Mouse (Mus musculus) liver, adult 2 months (tissue): ENCODE results near the gene Ppp2r1a. TPM values are rescaled to one million over a fixed set of nuclear protein-coding genes. Genes with fewer than 3 reads are reported as not detected.
A peak's percentile ranks its signal among the peaks of the same experiment; 100 is the strongest.

Experiments used
- DNase-seq: peaks from one replicate; pipeline ENCODE4 v3.0.0-alpha.2; 2011; ENCODE audit warnings: low read depth, low spot score; ENCODE audit errors: extremely low read depth
- H3K27ac ChIP-seq: fragments of 200-500 bp; replicated peaks from 2 replicates; pipeline ENCODE4 v1.5.1; 2012; ENCODE audit warnings: low read depth, mild to moderate bottlenecking, control low read depth, inconsistent platforms, low read length; ENCODE audit not compliant: insufficient read depth
- H3K27me3 ChIP-seq: fragments of 200-500 bp; 2 replicates; pipeline ENCODE4 v1.6.1; 2012; ENCODE audit warnings: mild to moderate bottlenecking, moderate library complexity, low read length, inconsistent platforms; ENCODE audit not compliant: control insufficient read depth, insufficient read depth
- H3K36me3 ChIP-seq: fragments of 200-500 bp; 2 replicates; pipeline ENCODE4 v1.6.1; 2012; ENCODE audit warnings: low read length, inconsistent platforms; ENCODE audit not compliant: control insufficient read depth, insufficient read depth
- H3K4me1 ChIP-seq: fragments of 200-500 bp; 2 replicates; pipeline ENCODE4 v1.6.1; 2011; ENCODE audit warnings: low read length; ENCODE audit not compliant: control insufficient read depth, insufficient read depth
- H3K4me3 ChIP-seq: fragments of 200-500 bp; 2 replicates; pipeline ENCODE4 v1.5.1; 2011; ENCODE audit warnings: low read depth, mild to moderate bottlenecking, control low read depth, low read length, moderate library complexity; ENCODE audit not compliant: insufficient read depth
- H3K79me2 ChIP-seq: fragments of 200-500 bp; 2 replicates; pipeline ENCODE4 v1.6.1; 2012; ENCODE audit warnings: inconsistent platforms, mild to moderate bottlenecking, low read length, moderate library complexity; ENCODE audit not compliant: control insufficient read depth, insufficient read depth
- H3K9ac ChIP-seq: fragments of 200-500 bp; 2 replicates; pipeline ENCODE4 v1.6.1; 2012; ENCODE audit warnings: low read depth, mild to moderate bottlenecking, control low read depth, inconsistent platforms, low read length
- CTCF ChIP-seq: fragments of 200-500 bp; IDR thresholded peaks from 2 replicates; pipeline ENCODE4 v1.5.1; 2011; ENCODE audit warnings: low read depth, low read length, control low read depth
- POLR2A ChIP-seq: fragments of 200-500 bp; IDR thresholded peaks from 2 replicates; pipeline ENCODE4 v1.6.1; 2011; ENCODE audit warnings: low read length, control low read depth; ENCODE audit not compliant: insufficient read depth; ENCODE audit errors: extremely low read depth
- WGBS: fragments of 180-500 bp; shearing (Covaris S2); methylation state at CpG from one replicate; pipeline ENCODE4 v1.1.7; 2018; 5-methylcytosine and 5-hydroxymethylcytosine counted together
- polyA plus RNA-seq: library from polyadenylated mRNA; depleted of rRNA; stranded (reverse); fragments of >200 nt; gene quantifications from 2 replicates; pipeline ENCODE4 v1.2.3, GENCODE M21; 2012
- total RNA-seq: library from RNA; depleted of rRNA; stranded (reverse); fragments of >200 nt; gene quantifications from 2 replicates; pipeline ENCODE4 v1.2.3, GENCODE M21; 2014

Ppp2r1a gene
- total and polyA plus RNA-seq, 2 experiments: 31.1 to 70.2 TPM

DNA sequence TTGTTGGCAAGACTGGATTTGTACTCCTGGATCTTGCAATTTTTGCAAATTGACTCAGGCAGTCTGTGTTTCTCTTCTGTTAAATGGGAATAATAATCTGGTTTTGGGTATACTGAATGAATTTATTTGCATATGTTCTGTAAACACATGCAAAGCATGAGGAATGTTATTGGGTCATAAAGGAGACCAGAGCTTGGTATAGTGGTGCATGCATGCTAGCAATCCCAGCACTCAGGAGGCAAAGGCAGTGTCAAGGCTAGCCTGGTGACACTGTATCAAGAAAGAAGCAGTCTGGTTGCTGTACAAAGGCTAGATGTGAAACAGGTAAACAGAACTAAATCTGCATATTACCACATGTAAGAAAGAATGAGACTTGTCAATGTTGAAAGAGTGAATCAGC, 1.5 kb downstream of the Ppp2r1a start:
- Histone ChIP-seq H3K36me3 (peaks cover 4% of the 10 kb centered on the region; the same call in 1 of the 2 replicates), H3K4me1 (peaks cover 7% of the 10 kb centered on the region), H3K27me3 (no peaks in the 10 kb centered on the region), H3K9ac (no peak overlapping the region), H3K4me3 (peak overlapping the region; percentile 18; the same call in 1 of the 2 replicates), H3K27ac (no peak overlapping the region), H3K79me2 (peaks cover 22% of the 10 kb centered on the region; the same call in 1 of the 2 replicates)
- TF ChIP-seq POLR2A (no peak), CTCF (no peak)
- DNase-seq: peak; percentile 32

- no peak for TF ChIP-seq CTCF
- no peak for TF ChIP-seq POLR2A
- Histone ChIP-seq H3K79me2 (no peaks in the 10 kb centered on the region), H3K27me3 (no peaks in the 10 kb centered on the region), H3K9ac (no peak overlapping the region), H3K36me3 (peaks cover 89% of the 10 kb centered on the region), H3K4me3 (no peak overlapping the region), H3K4me1 (no peaks in the 10 kb centered on the region), H3K27ac (no peak overlapping the region)
- 94% methylated on average over 5 of the region's 5 CpGs for WGBS
- DNase-seq: no peak
Observed at GRCm38 (mm10) chr17:20960386-20960785, 15.3 kb downstream of the Ppp2r1a start.

DNA sequence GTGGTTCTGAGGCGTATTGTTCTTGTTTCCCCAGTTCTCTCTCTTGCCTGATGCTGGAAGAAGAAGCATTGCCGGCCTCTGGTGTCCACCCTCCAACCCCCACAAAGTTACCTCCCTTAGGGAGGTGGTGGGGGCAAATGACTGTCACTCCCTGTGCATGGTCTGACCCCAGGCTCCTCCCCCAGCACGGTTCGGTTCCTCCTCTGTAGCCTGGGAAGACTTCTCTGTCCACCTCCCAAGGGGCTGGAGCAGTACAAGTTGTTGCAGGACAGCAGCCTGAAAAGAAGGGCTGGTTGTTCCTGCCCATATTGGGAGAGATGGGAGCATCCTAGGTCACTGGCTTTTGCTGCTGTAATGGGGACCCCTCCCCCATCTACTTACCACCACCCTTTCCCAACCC, 20.3 kb downstream of the Ppp2r1a start:
- H3K27me3 ChIP-seq: no peaks in the 10 kb centered on the region
- DNase-seq: no peak
- no peak overlapping the region for H3K27ac ChIP-seq
- WGBS: 89% methylated on average over 4 of the region's 4 CpGs
- no peaks in the 10 kb centered on the region for H3K4me1 ChIP-seq
- no peak overlapping the region for H3K9ac ChIP-seq
- TF ChIP-seq CTCF: no peak
- no peak overlapping the region for H3K4me3 ChIP-seq
- no peaks in the 10 kb centered on the region for H3K79me2 ChIP-seq
- peaks cover 69% of the 10 kb centered on the region for H3K36me3 ChIP-seq

- no peak for DNase-seq
- Histone ChIP-seq H3K27me3 (no peaks in the 10 kb centered on the region), H3K27ac (no peak overlapping the region), H3K9ac (no peak overlapping the region), H3K4me1 (no peaks in the 10 kb centered on the region), H3K4me3 (no peak overlapping the region), H3K79me2 (no peaks in the 10 kb centered on the region), H3K36me3 (peaks cover 56% of the 10 kb centered on the region)
- TF ChIP-seq POLR2A (no peak), CTCF (no peak)
Observed at GRCm38 (mm10) chr17:20966681-20967080, 21.6 kb downstream of the Ppp2r1a start.

DNA sequence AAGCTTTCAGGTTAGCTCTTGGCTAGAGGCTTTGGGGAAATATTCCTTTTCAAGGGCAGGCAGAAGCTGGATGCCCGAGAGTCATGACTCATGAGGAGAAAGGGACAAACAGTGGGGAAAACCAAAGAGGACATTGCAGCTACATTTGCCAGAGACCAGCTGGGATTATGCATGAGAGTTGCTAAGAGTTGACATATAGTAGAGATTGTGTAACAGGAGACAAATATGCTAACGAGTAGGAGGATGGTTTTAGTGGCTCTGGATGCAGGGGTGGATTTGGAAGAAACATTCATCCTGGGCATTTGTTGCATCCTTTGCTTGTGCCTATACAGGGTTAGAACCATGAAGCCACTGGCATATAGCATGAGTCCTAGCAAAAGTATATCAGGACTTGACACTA, 48.6 kb downstream of the Ppp2r1a start:
- no peak overlapping the region for H3K4me3 ChIP-seq
- WGBS: 59% methylated on average over 2 of the region's 2 CpGs
- no peak for DNase-seq
- H3K27ac ChIP-seq: no peak overlapping the region
- no peaks in the 10 kb centered on the region for H3K4me1 ChIP-seq
- H3K36me3 ChIP-seq: no peaks in the 10 kb centered on the region
- no peak overlapping the region for H3K9ac ChIP-seq
- no peak for TF ChIP-seq CTCF
- TF ChIP-seq POLR2A: no peak
- no peaks in the 10 kb centered on the region for H3K79me2 ChIP-seq
- no peaks in the 10 kb centered on the region for H3K27me3 ChIP-seq

- no peaks in the 10 kb centered on the region for H3K4me1 ChIP-seq
- no peak for DNase-seq
- no peak within 1 kb of the TSS for H3K9ac ChIP-seq
- H3K36me3 ChIP-seq: no peaks in the 10 kb centered on the region
- no peak within 1 kb of the TSS for H3K4me3 ChIP-seq
- H3K79me2 ChIP-seq: no peaks in the 10 kb centered on the region
- no peak within 1 kb of the TSS for H3K27ac ChIP-seq
- H3K27me3 ChIP-seq: peaks cover 2% of the 10 kb centered on the region; the same call in 1 of the 2 replicates
- TF ChIP-seq CTCF (no peak), POLR2A (no peak)
Observed at GRCm38 (mm10) chr17:20996364-20996763, 51.3 kb downstream of the Ppp2r1a start, which contains the start of gene Vmn1r233. Gene Vmn1r233 (minus strand): TSS chr17:20996464.
